Mouse (Mus musculus): Measurements from ENCODE around the gene Abat. TPM values are rescaled to one million over a fixed set of nuclear protein-coding genes. Genes with fewer than 3 reads are reported as not detected.

Abat gene
- polyA plus RNA-seq, 1 experiment from 2014 or later, result 25.8 TPM

- DNase-seq (ENCODE audit: low read depth, low spot score) (no peak), ATAC-seq (no peak)
- in situ Hi-C loops (cut with MboI; ENCODE audit: low pct_unique_long_range_greater_than_20kb), result no loop called here
- ChIA-PET POLR2A (no interaction called here), CTCF (interaction anchor here (1.7 kb wide), 1 partner anchor 9 kb away, joined by 4 read pairs; no protein-coding TSS in a partner anchor)
- TF ChIP-seq CTCF (IDR thresholded peaks at IDR 0.05), result no peak
- no peaks in the 10 kb centered on the region for H3K27me3 ChIP-seq
Observed at GRCm38 (mm10) chr16:8573751-8574150, 60.5 kb downstream of the Abat start.

GRCm38 (mm10) chr16:8574316-8574715 lies 61.1 kb downstream of the Abat start:
- POLR2A ChIA-PET, result no interaction called here
- CTCF ChIA-PET, result interaction anchor here (1.7 kb wide), 1 partner anchor 10 kb away, joined by 4 read pairs; no protein-coding TSS in a partner anchor
- in situ Hi-C loops (cut with MboI; ENCODE audit: low pct_unique_long_range_greater_than_20kb), result no loop called here
- H3K27me3 ChIP-seq, result no peaks in the 10 kb centered on the region
- TF ChIP-seq CTCF (IDR thresholded peaks at IDR 0.05), result no peak
- DNase-seq (ENCODE audit: low read depth, low spot score) (no peak), ATAC-seq (no peak)

GRCm38 (mm10) chr16:8576111-8576510 lies 62.9 kb downstream of the Abat start:
- in situ Hi-C loops (cut with MboI; ENCODE audit: low pct_unique_long_range_greater_than_20kb), result no loop called here
- no peaks in the 10 kb centered on the region for H3K27me3 ChIP-seq
- no peak for ATAC-seq
- POLR2A ChIA-PET, result no interaction called here
- no peak for DNase-seq (ENCODE audit: low read depth, low spot score)
- CTCF ChIA-PET, result interaction anchor here (1.9 kb wide), 1 partner anchor 52 kb away, joined by 5 read pairs; no protein-coding TSS in a partner anchor
- no peak for TF ChIP-seq CTCF (IDR thresholded peaks at IDR 0.05)

- no peaks in the 10 kb centered on the region for H3K27me3 ChIP-seq
- ChIA-PET CTCF (interaction anchor here (1.7 to 1.9 kb wide), 2 partner anchors 9 to 53 kb away, joined by 3 to 5 read pairs; no protein-coding TSS in a partner anchor), POLR2A (no interaction called here)
- in situ Hi-C loops (cut with MboI; ENCODE audit: low pct_unique_long_range_greater_than_20kb), result no loop called here
- DNase-seq (ENCODE audit: low read depth, low spot score) (no peak), ATAC-seq (no peak)
- TF ChIP-seq CTCF (IDR thresholded peaks at IDR 0.05), result no peak
Observed at GRCm38 (mm10) chr16:8576901-8577300, 63.7 kb downstream of the Abat start.

- CTCF ChIA-PET, result interaction anchor here (1.7 kb wide), 1 partner anchor 8 kb away, joined by 3 read pairs; no protein-coding TSS in a partner anchor
- DNase-seq (ENCODE audit: low read depth, low spot score) (no peak), ATAC-seq (no peak)
- POLR2A ChIA-PET, result no interaction called here
- H3K27me3 ChIP-seq, result no peaks in the 10 kb centered on the region
- in situ Hi-C loops (cut with MboI; ENCODE audit: low pct_unique_long_range_greater_than_20kb), result no loop called here
- TF ChIP-seq CTCF (IDR thresholded peaks at IDR 0.05), result no peak
Observed at GRCm38 (mm10) chr16:8578326-8578725, 65.1 kb downstream of the Abat start.

GRCm38 (mm10) chr16:8579546-8579945 lies 66.3 kb downstream of the Abat start:
- POLR2A ChIA-PET, result no interaction called here
- in situ Hi-C loops (cut with MboI; ENCODE audit: low pct_unique_long_range_greater_than_20kb), result no loop called here

GRCm38 (mm10) chr16:8581661-8582239 lies 68.5 kb downstream of the Abat start:
- CTCF ChIA-PET, result no interaction called here
- in situ Hi-C loops (cut with MboI; ENCODE audit: low pct_unique_long_range_greater_than_20kb), result no loop called here

More at GRCm38 (mm10) chr16:8579546-8579945, 66.3 kb downstream of the Abat start:
- ATAC-seq (no peak), DNase-seq (ENCODE audit: low read depth, low spot score) (no peak)
- CTCF ChIA-PET, result no interaction called here
- H3K27me3 ChIP-seq, result no peaks in the 10 kb centered on the region
- TF ChIP-seq CTCF (IDR thresholded peaks at IDR 0.05), result no peak

GRCm38 (mm10) chr16:8582579-8583295 lies 69.5 kb downstream of the Abat start:
- ChIA-PET POLR2A (no interaction called here), CTCF (interaction anchor here (1.2 kb wide), 1 partner anchor 62 kb away, joined by 3 read pairs; no protein-coding TSS in a partner anchor)
- DNase-seq (ENCODE audit: low read depth, low spot score), result no peak
- no peaks in the 10 kb centered on the region for H3K27me3 ChIP-seq
- TF ChIP-seq CTCF (IDR thresholded peaks at IDR 0.05), result peak; percentile 58
- ATAC-seq, result no peak
- in situ Hi-C loops (cut with MboI; ENCODE audit: low pct_unique_long_range_greater_than_20kb), result no loop called here

More at GRCm38 (mm10) chr16:8581661-8582239, 68.5 kb downstream of the Abat start:
- DNase-seq (ENCODE audit: low read depth, low spot score) (no peak), ATAC-seq (no peak)
- no peaks in the 10 kb centered on the region for H3K27me3 ChIP-seq
- no peak for TF ChIP-seq CTCF (IDR thresholded peaks at IDR 0.05)
- POLR2A ChIA-PET, result no interaction called here

GRCm38 (mm10) chr16:8584248-8584647 lies 71.0 kb downstream of the Abat start:
- in situ Hi-C loops (cut with MboI; ENCODE audit: low pct_unique_long_range_greater_than_20kb), result no loop called here
- ChIA-PET POLR2A (no interaction called here), CTCF (interaction anchor here (1.2 kb wide), 1 partner anchor 53 kb away, joined by 3 read pairs; no protein-coding TSS in a partner anchor)
- no peak for TF ChIP-seq CTCF (IDR thresholded peaks at IDR 0.05)
- DNase-seq (ENCODE audit: low read depth, low spot score) (no peak), ATAC-seq (no peak)
- no peaks in the 10 kb centered on the region for H3K27me3 ChIP-seq

- in situ Hi-C loops (cut with MboI; ENCODE audit: low pct_unique_long_range_greater_than_20kb), result no loop called here
- POLR2A ChIA-PET, result interaction anchor here (1.3 kb wide), 1 partner anchor 70 kb away, joined by 3 read pairs; no protein-coding TSS in a partner anchor
- DNase-seq (ENCODE audit: low read depth, low spot score) (peak; percentile 48), ATAC-seq (peak; percentile 76)
- H3K27me3 ChIP-seq, result no peaks in the 10 kb centered on the region
- TF ChIP-seq CTCF (IDR thresholded peaks at IDR 0.05), result no peak
- CTCF ChIA-PET, result interaction anchor here (1.1 to 1.3 kb wide), 2 partner anchors 13 to 86 kb away, joined by 3 to 4 read pairs; no protein-coding TSS in a partner anchor
Observed at GRCm38 (mm10) chr16:8585056-8585455, 71.8 kb downstream of the Abat start.

GRCm38 (mm10) chr16:8595411-8595810 lies 82.2 kb downstream of the Abat start:
- ChIA-PET CTCF (no interaction called here), POLR2A (no interaction called here)
- DNase-seq (ENCODE audit: low read depth, low spot score) (no peak), ATAC-seq (no peak)
- TF ChIP-seq CTCF (IDR thresholded peaks at IDR 0.05), result no peak
- in situ Hi-C loops (cut with MboI; ENCODE audit: low pct_unique_long_range_greater_than_20kb), result no loop called here
- H3K27me3 ChIP-seq, result no peaks in the 10 kb centered on the region
